Mouse (Mus musculus) olfactory bulb, adult 2 months (tissue): ENCODE results near the gene Pim3. TPM values are rescaled to one million over a fixed set of nuclear protein-coding genes. Genes with fewer than 3 reads are reported as not detected.

Experiments used
- H3K27ac ChIP-seq: fragments of 200-500 bp; 2 replicates; pipeline ENCODE4 v1.5.1; 2012; ENCODE audit warnings: low read depth, low read length; ENCODE audit not compliant: insufficient read depth
- H3K4me1 ChIP-seq: fragments of 200-500 bp; 2 replicates; pipeline ENCODE4 v1.6.1; 2012; ENCODE audit warnings: low read length; ENCODE audit not compliant: control insufficient read depth, insufficient read depth
- H3K4me3 ChIP-seq: fragments of 200-500 bp; 2 replicates; pipeline ENCODE4 v1.5.1; 2012; ENCODE audit warnings: mild to moderate bottlenecking, low read depth, low read length, moderate library complexity; ENCODE audit not compliant: insufficient read depth
- CTCF ChIP-seq: fragments of 200-500 bp; IDR thresholded peaks from 2 replicates; pipeline ENCODE4 v1.5.1; 2012; ENCODE audit warnings: low read depth, mild to moderate bottlenecking, low read length, moderate library complexity; ENCODE audit not compliant: insufficient read depth
- POLR2A ChIP-seq: fragments of 200-500 bp; IDR thresholded peaks from 2 replicates; pipeline ENCODE4 v1.6.1; 2012; ENCODE audit warnings: mild to moderate bottlenecking, low read depth, low read length, moderate library complexity; ENCODE audit not compliant: insufficient read depth
- WGBS: fragments of 180-500 bp; shearing (Covaris S2); methylation state at CpG from one replicate; pipeline ENCODE4 v1.1.7; 2018; 5-methylcytosine and 5-hydroxymethylcytosine counted together
- polyA plus RNA-seq: library from polyadenylated mRNA; stranded (reverse); fragments of >200 nt; gene quantifications from 2 replicates; pipeline ENCODE4 v1.2.4, GENCODE M21; 2012; ENCODE audit warnings: low replicate concordance; ENCODE audit not compliant: missing spikeins, insufficient read depth, insufficient read length

Pim3 gene
- polyA plus RNA-seq, 1 experiment: not detected

GRCm38 (mm10) chr15:88870418-88871185, 8.6 kb downstream of the Pim3 start:
- 88% methylated on average over 5 of the region's 5 CpGs for WGBS
- no peak overlapping the region for H3K27ac ChIP-seq
- peaks cover 6% of the 10 kb centered on the region for H3K4me1 ChIP-seq
- no peak overlapping the region for H3K4me3 ChIP-seq
- TF ChIP-seq POLR2A (no peak), CTCF (no peak)

- no peak overlapping the region for H3K4me3 ChIP-seq
- WGBS: 91% methylated on average over 3 of the region's 3 CpGs
- H3K4me1 ChIP-seq: peaks cover 11% of the 10 kb centered on the region
- H3K27ac ChIP-seq: no peak overlapping the region
- no peak for TF ChIP-seq POLR2A
- TF ChIP-seq CTCF: no peak
Observed at GRCm38 (mm10) chr15:88874061-88874460, 12.1 kb downstream of the Pim3 start.

GRCm38 (mm10) chr15:88874477-88874876, 12.5 kb downstream of the Pim3 start:
- no peak for TF ChIP-seq POLR2A
- no peak for TF ChIP-seq CTCF
- H3K4me1 ChIP-seq: peaks cover 11% of the 10 kb centered on the region
- H3K27ac ChIP-seq: no peak overlapping the region
- H3K4me3 ChIP-seq: no peak overlapping the region
- WGBS: 85% methylated on average over 6 of the region's 6 CpGs

DNA sequence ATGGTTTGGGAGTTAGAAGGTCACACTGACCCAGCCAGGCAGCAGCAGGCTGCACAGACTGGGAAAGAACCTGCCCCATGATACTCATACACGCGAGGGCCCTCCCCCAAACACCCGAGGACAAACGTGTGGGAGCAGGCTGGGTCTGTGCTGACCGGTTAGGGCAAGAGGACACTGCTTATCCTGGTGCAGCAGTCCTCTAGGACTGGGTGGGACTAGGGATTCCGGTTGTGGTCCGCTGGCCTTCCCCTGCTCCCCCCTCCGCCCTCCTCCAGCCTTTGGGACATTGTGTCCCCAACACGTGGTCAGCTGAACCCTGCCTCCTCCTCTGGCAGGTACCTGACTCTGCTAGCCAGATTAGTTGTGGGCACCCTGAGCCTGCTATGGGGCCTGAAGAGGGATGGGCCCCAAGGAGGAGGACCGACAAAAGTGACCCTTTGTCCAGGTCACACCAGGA, 13.7 kb downstream of the Pim3 start:
- 43% methylated on average over 10 of the region's 10 CpGs for WGBS
- no peak overlapping the region for H3K4me3 ChIP-seq
- TF ChIP-seq POLR2A: no peak
- TF ChIP-seq CTCF: no peak
- no peak overlapping the region for H3K27ac ChIP-seq
- H3K4me1 ChIP-seq: peaks cover 11% of the 10 kb centered on the region

DNA sequence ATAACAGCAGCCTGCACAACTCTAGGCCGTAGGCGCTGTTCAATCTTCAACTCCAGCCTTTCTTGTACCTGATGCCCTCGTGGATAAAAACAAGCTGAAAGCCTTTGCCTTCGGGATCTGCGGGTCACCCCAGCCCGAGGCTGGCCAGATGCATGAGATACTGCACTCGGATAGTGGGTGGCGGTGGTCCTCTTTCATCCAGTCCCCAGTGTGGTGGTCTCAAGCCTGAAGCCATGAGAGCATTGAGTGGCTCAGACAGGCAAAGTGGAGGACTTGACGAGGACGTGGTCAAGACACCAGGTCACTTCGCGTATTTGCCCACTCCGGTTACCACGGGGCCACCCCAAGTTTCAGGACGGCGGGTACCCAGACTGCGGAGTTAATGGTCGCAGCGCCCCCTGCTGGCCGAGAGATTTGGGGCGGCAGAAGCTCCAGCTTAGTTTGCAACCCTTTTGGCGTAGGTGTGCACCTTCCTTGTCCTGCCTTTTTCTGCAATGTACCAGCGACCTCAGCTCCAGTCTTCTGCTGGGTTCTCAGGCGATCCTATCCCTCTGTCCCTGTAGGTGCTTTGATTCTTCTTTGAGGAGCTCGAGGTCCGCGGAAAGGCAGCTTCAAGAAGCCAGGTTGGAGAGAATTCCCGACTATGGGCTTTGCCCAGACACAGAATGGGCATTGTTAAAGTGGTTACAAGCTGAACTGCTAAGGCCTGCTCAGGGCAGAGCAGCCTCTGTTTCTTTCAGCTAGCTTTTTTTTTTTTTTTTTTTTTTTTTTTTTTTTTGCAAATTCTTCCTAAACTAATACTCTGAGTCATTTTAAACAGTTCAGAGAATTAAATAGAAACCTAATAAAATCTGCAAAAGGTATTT, 14.4 kb downstream of the Pim3 start:
- Histone ChIP-seq H3K27ac (no peak overlapping the region), H3K4me1 (peaks cover 11% of the 10 kb centered on the region), H3K4me3 (no peak overlapping the region)
- WGBS: 9% methylated on average over 28 of the region's 28 CpGs
- peak; percentile 87 for TF ChIP-seq CTCF
- TF ChIP-seq POLR2A: no peak

DNA sequence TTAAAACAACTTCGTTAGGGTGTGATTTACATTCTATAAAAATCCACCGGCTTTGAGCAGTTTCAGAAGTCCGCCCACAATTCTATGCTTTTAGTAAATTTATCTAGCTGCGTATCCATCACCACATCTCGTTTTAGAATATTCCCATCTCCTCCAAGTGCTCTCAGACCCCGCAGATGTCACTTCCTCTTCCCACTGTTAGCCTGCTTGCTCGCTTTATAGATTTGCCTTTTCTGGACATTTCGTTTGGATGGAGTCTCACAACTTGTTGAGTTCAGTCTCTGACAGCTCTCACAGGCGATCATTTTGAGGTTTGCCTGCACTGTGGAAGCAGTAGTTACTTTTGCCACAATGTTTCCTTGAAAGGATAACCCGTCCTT, 15.0 kb downstream of the Pim3 start:
- Histone ChIP-seq H3K27ac (no peak overlapping the region), H3K4me3 (no peak overlapping the region), H3K4me1 (peaks cover 15% of the 10 kb centered on the region)
- TF ChIP-seq POLR2A: no peak
- TF ChIP-seq CTCF: no peak
- WGBS: 47% methylated on average over 10 of the region's 10 CpGs

DNA sequence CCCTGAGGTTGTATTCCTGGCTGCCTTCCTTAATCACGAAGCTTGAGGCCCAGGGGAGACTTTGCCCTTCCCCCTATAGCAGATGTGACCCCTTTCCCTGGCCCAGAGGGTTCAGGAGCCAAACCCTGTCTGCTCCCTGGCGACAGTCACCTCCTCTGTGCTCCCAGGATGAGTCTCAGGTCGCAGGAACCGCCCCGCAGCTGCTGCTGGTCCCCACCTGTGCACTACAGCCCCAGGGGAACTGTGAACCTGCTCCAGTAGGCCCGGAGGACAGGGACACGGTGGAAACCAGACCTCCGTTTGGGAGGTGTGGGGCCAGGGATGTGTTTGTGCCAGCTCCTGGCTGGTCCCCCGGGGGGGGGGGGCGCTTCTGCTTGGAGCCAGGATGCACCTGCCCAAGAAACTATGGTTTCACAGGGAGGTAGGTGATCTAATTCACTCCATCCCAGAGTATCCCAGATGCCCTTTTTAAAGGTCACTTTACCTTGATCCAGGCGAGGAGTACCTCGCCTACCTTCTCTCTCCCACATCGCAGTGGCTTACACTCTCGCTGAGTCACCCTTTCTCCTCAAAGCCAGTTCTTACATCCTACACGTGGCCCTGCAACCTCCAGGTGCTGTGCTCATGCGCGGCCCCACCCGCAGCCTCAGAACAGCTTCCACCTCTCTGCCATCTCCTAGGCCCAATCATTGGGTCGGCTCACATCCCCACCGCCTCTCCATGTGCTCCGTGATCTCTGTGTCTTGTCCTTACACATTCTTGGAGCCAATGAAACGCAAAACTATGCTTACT, 19.5 kb downstream of the Pim3 start:
- Histone ChIP-seq H3K4me1 (peaks cover 13% of the 10 kb centered on the region), H3K4me3 (no peak overlapping the region), H3K27ac (no peak overlapping the region)
- WGBS: 72% methylated on average over 22 of the region's 22 CpGs
- TF ChIP-seq CTCF (no peak), POLR2A (no peak)

- Histone ChIP-seq H3K4me3 (no peak overlapping the region), H3K27ac (no peak overlapping the region), H3K4me1 (peaks cover 11% of the 10 kb centered on the region)
- WGBS: 65% methylated on average over 4 of the region's 4 CpGs
- no peak for TF ChIP-seq CTCF
- no peak for TF ChIP-seq POLR2A
Observed at GRCm38 (mm10) chr15:88882851-88883250, 20.9 kb downstream of the Pim3 start.
